Mouse (Mus musculus) spleen, adult 2 months (tissue): Measurements from ENCODE around the gene Ctsf. TPM values are rescaled to one million over a fixed set of nuclear protein-coding genes. Genes with fewer than 3 reads are reported as not detected.

Experiments used
- DNase-seq, 2 experiments: peaks; one replicate each; pipeline versions ENCODE4 v3.0.0 to v3.0.0-alpha.2; 2012 to 2021; ENCODE audit warnings: low spot score in 2 of 2, low read depth in 1 of 2
- H3K27ac ChIP-seq: fragments of 200-500 bp; 2 replicates; pipeline ENCODE4 v1.5.1; 2012; ENCODE audit warnings: low read length, inconsistent platforms; ENCODE audit not compliant: insufficient read depth
- H3K27me3 ChIP-seq: fragments of 200-500 bp; 2 replicates; pipeline ENCODE4 v1.6.1; 2012; ENCODE audit warnings: mild to moderate bottlenecking, moderate library complexity, low read length, inconsistent platforms; ENCODE audit not compliant: control insufficient read depth, insufficient read depth
- H3K36me3 ChIP-seq: fragments of 200-500 bp; 2 replicates; pipeline ENCODE4 v1.6.1; 2012; ENCODE audit warnings: mild to moderate bottlenecking, low read length, inconsistent platforms; ENCODE audit not compliant: control insufficient read depth, insufficient read depth
- H3K4me1 ChIP-seq: fragments of 200-500 bp; 2 replicates; pipeline ENCODE4 v1.6.1; 2011; ENCODE audit warnings: inconsistent platforms; ENCODE audit not compliant: control insufficient read depth, insufficient read depth, insufficient read length
- H3K4me3 ChIP-seq: fragments of 200-500 bp; 2 replicates; pipeline ENCODE4 v1.5.1; 2011; ENCODE audit warnings: mild to moderate bottlenecking, inconsistent platforms; ENCODE audit not compliant: insufficient read depth, insufficient read length; ENCODE audit errors: extremely low read depth
- CTCF ChIP-seq: fragments of 200-500 bp; IDR thresholded peaks from 2 replicates; pipeline ENCODE4 v1.5.1; 2011; ENCODE audit warnings: mild to moderate bottlenecking, inconsistent platforms; ENCODE audit not compliant: insufficient read depth, insufficient read length, insufficient replicate concordance; ENCODE audit errors: extremely low read depth
- POLR2A ChIP-seq: fragments of 200-500 bp; IDR thresholded peaks from 2 replicates; pipeline ENCODE4 v1.6.1; 2011; ENCODE audit warnings: low read depth, low read length, inconsistent platforms
- WGBS: fragments of 180-500 bp; shearing (Covaris S2); methylation state at CpG from one replicate; pipeline ENCODE4 v1.1.7; 2018; 5-methylcytosine and 5-hydroxymethylcytosine counted together
- polyA plus RNA-seq: library from polyadenylated mRNA; depleted of rRNA; stranded (reverse); fragments of >200 nt; gene quantifications from 2 replicates; pipeline ENCODE4 v1.2.3, GENCODE M21; 2012

Ctsf gene
- polyA plus RNA-seq, 1 experiment: 31.3 TPM

GRCm38 (mm10) chr19:4883961-4884360 is 29.0 kb downstream of the Ctsf start:
- TF ChIP-seq CTCF (no peak), POLR2A (no peak)
- 93% methylated on average over 4 of the region's 4 CpGs for WGBS
- no peak for DNase-seq
- no peak overlapping the region for H3K4me3 ChIP-seq
- H3K27me3 ChIP-seq: no peaks in the 10 kb centered on the region
- no peaks in the 10 kb centered on the region for H3K4me1 ChIP-seq
- no peak overlapping the region for H3K27ac ChIP-seq
- no peaks in the 10 kb centered on the region for H3K36me3 ChIP-seq

DNA sequence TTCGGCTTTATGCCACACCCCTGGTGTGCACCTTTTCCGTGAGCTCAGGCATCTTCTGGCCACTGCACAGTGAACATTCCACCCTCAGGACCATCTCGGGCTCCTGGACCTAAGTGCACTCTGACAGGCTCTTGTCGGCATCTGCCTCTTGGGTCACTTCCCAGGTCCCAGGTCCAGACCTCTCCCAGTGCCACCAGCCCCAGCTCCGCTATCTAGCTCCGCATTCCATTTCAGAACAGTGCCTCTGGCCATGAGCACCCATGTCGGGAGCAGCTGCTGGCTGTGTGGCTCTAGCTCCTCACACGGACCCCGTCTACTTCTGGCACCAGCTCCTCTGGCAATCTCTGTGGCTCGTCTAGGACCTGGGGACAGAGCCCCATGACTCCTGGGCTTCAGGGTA is 34.9 kb downstream of the Ctsf start:
- Histone ChIP-seq H3K36me3 (no peaks in the 10 kb centered on the region), H3K27me3 (no peaks in the 10 kb centered on the region), H3K4me1 (no peaks in the 10 kb centered on the region), H3K27ac (no peak overlapping the region), H3K4me3 (no peak overlapping the region)
- DNase-seq: no peak
- TF ChIP-seq POLR2A (no peak), CTCF (no peak)
- 91% methylated on average over 10 of the region's 10 CpGs for WGBS

GRCm38 (mm10) chr19:4891798-4892197 is 36.9 kb downstream of the Ctsf start:
- Histone ChIP-seq H3K27ac (no peak overlapping the region), H3K27me3 (no peaks in the 10 kb centered on the region), H3K36me3 (no peaks in the 10 kb centered on the region), H3K4me1 (no peaks in the 10 kb centered on the region), H3K4me3 (no peak overlapping the region)
- 62% methylated on average over 3 of the region's 3 CpGs for WGBS
- DNase-seq: no peak
- TF ChIP-seq CTCF (no peak), POLR2A (no peak)

- 84% methylated on average over 21 of the region's 21 CpGs for WGBS
- no peaks in the 10 kb centered on the region for H3K27me3 ChIP-seq
- no peak overlapping the region for H3K4me3 ChIP-seq
- H3K27ac ChIP-seq: no peak overlapping the region
- DNase-seq: no peak
- TF ChIP-seq CTCF: no peak
- no peak for TF ChIP-seq POLR2A
- H3K36me3 ChIP-seq: no peaks in the 10 kb centered on the region
- no peaks in the 10 kb centered on the region for H3K4me1 ChIP-seq
These were observed 42.0 kb downstream of the Ctsf start for GRCm38 (mm10) chr19:4896780-4897520.

DNA sequence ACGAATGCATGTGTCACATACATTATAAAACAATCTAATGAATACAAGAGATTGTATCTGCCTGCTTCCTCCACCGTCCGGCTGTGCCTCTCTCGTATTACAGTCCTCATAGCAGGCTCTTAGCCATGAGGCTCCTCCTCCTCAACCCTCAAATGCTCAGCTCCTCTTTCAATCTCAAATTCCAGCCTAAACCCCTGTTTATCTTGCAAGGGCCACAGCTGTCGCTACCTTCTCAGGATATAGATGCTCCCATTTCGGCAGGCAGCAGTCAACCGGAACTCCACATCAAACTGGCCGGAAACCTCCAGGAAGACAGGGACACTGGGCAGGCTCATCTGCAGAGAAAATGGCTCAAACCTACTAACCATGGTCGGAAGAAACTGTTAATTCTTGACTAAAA is 44.0 kb downstream of the Ctsf start:
- Histone ChIP-seq H3K4me3 (no peak overlapping the region), H3K36me3 (no peaks in the 10 kb centered on the region), H3K27me3 (no peaks in the 10 kb centered on the region), H3K27ac (no peak overlapping the region), H3K4me1 (no peaks in the 10 kb centered on the region)
- 88% methylated on average over 9 of the region's 9 CpGs for WGBS
- DNase-seq: no peak
- TF ChIP-seq POLR2A: no peak
- no peak for TF ChIP-seq CTCF

DNA sequence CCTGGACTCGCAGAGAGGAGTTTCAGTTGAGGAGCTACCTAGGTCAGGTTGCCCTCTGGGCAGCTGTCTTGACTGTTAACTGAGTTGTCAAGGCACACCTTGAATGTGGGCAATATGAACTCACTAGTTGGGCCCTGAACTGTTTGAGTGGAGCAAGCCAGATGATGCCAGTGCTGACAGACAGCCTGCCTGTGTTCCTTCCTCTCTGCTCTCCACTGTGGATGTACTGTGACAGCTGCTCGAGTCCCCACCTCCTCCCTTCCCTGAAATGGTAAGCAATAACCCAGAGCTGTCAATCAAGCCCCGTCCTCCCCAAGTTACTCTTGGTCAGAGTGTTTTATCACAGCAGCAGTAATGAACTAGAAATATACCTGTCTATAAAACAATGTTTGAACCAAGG is 45.0 kb downstream of the Ctsf start:
- H3K4me3 ChIP-seq: no peak overlapping the region
- 70% methylated on average over 3 of the region's 3 CpGs for WGBS
- no peak for TF ChIP-seq POLR2A
- TF ChIP-seq CTCF: no peak
- H3K36me3 ChIP-seq: no peaks in the 10 kb centered on the region
- H3K27me3 ChIP-seq: no peaks in the 10 kb centered on the region
- no peak overlapping the region for H3K27ac ChIP-seq
- DNase-seq: no peak
- no peaks in the 10 kb centered on the region for H3K4me1 ChIP-seq
